Mouse (Mus musculus) gastrocnemius, postnatal 36 days (tissue): Measurements from ENCODE around the gene Lekr1. TPM values are rescaled to one million over a fixed set of nuclear protein-coding genes. Genes with fewer than 3 reads are reported as not detected.

ENCODE experiments used
- DNase-seq, 2 experiments: peaks; one replicate each; pipeline ENCODE4 v3.0.0; 2022
- intact Hi-C: fragments of 180-260 bp; cut with DNase I; formaldehyde crosslinking; loops from one replicate; pipeline ENCODE4 v1.15.1; 2025
- long read RNA-seq, 2 experiments: library from polyadenylated mRNA; stranded (forward); transcript quantifications; one replicate each; pipeline ENCODE4 v2.0.0; 2021
- total RNA-seq, 2 experiments: library from RNA; stranded (reverse); gene quantifications; 2 replicates each; pipeline ENCODE4 v1.2.3; 2021

Lekr1 gene
- total RNA-seq = under 1 TPM; 0.35 to 0.48 TPM
- long read RNA-seq, experiment 1 = 0 reads
- long read RNA-seq, experiment 2, partial matches to known transcripts = 0 of 1 reads
- long read RNA-seq, experiment 2, other reads (novel, unspliced or antisense) = 1 of 1 reads

- intact Hi-C loops = loop anchor here (10.0 kb wide), 1 partner anchor 189 kb away; no protein-coding TSS in a partner anchor
- DNase-seq = peak; percentile 79 to 80
Measured at GRCm38 (mm10) chr3:65665977-65666766, at the start of gene Lekr1. Lekr1 (plus strand) TSS chr3:65666228.

DNA sequence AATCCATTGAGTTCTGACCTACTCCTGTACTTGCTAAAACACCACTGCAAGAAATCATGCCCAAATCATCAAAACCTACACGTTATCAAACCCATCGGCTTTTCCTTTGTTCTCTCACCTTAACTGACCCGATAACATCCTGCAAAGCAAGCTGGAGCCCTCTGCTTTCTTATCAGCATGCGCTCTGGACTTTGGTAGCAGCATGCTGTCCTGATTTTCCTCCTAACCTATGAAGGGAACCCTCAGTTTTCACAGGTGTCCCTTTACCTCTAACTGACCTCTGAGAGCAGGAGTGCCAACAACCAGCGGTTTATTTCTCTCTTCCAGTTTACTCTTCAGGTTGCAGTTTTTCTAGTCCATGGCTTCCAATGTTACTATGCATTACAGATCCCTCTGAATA, 48.5 kb upstream of the Lekr1 start:
- no peak for DNase-seq
- intact Hi-C loops = no loop called here

- no peak for DNase-seq
- intact Hi-C loops = no loop called here
Measured at GRCm38 (mm10) chr3:65619340-65619739, 46.7 kb upstream of the Lekr1 start.

DNA sequence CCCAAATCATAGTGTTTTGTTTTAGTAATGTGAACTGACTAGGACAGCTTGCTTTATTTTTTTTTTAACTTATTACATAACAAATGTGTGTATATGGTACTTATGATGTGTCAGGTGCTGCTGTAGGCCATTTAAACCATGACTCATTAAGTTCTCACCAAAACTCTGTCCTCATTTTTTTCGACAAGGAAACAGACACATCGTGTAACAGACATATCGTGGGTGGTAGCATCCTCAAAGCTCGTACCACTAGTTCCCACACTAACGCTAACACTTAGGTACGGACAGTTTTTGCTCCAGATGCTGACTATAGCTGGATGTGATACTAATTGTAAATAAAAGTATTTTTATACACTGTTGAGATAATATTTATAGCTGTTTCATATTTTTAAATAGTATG, 43.0 kb upstream of the Lekr1 start:
- DNase-seq = no peak
- intact Hi-C loops = no loop called here

GRCm38 (mm10) chr3:65625496-65626289, 40.3 kb upstream of the Lekr1 start:
- intact Hi-C loops = no loop called here
- no peak for DNase-seq

GRCm38 (mm10) chr3:65626290-65626914, 39.6 kb upstream of the Lekr1 start:
- DNase-seq = no peak
- intact Hi-C loops = no loop called here

DNA sequence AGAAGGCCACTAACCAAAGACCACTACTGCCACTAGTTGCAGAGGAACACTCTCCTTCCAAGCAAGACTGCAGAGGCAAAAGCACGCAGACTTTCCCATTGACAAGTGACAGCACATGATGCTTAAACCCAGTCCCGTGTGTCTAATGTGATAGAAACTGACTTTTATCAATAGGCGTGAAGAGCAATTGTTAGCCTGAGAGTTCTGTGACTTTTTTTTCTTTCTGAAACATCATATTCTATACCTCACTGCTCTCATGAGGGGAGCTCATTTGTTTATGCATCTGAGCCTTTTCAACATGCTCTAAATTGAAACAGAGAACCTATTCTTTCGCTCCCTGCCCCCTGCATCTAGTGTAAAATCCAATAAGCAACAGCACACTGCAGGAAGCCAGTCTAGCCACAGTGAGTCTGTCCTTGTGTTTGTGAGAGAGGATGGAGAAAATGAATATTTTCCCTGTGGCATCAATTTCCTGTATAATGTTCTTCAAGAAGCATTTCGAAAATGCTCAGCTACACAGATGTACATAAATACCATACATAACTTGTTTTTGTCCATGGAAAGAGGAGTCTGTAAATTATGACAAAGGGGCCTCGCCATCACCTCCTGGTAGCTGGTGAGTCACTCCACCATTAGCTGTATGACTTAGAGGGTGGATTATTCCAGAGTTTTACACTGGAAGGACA, 38.9 kb upstream of the Lekr1 start:
- intact Hi-C loops = no loop called here
- no peak for DNase-seq

- intact Hi-C loops = no loop called here
Measured at GRCm38 (mm10) chr3:65627707-65628028, 38.4 kb upstream of the Lekr1 start.

DNA sequence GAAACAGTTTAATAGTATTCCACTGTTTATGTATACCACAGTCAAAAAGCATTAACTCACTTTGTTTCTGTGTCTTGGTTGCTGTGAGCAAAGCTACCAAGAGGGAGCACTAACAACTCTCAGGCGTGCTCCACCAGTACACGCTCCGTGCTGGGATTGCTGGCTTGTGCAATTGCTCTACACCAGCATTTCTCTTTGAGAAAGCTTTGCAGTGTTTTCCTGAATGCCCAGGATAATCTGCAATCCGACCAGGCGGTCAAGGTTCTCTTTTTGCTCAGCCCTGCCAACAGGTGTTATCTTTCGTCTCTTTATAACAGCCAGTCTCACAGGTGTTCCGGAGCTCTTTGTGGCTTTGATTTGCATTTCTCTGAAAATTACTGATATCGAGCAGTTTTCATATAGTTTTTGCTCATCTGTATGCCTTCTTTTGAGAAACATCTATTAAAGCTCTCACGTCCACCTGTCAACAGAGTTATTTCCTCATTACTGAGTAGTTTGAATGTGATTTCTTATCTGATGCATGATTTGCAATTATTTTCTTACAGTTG, 36.4 kb upstream of the Lekr1 start:
- no peak for DNase-seq
- intact Hi-C loops = no loop called here

More at GRCm38 (mm10) chr3:65627707-65628028, 38.4 kb upstream of the Lekr1 start:
- no peak for DNase-seq

DNA sequence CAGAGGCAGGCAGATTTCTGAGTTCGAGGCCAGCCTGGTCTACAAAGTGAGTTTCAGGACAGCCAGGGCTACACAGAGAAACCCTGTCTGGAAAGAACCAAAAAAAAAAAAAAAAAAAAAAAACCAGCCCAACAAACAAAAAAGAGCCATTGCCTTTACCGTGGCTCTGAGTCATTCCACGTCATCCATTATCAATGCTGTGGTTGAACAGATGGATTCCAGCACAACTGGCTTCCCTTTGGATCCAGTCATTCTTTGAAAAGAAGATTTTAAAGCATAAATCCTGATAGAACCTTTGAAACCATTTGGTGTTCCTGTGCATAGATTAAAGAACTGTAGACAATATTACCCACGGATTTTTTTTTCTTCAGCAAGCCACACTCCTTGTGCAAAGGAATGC, 32.4 kb upstream of the Lekr1 start:
- intact Hi-C loops = no loop called here
- DNase-seq = no peak

DNA sequence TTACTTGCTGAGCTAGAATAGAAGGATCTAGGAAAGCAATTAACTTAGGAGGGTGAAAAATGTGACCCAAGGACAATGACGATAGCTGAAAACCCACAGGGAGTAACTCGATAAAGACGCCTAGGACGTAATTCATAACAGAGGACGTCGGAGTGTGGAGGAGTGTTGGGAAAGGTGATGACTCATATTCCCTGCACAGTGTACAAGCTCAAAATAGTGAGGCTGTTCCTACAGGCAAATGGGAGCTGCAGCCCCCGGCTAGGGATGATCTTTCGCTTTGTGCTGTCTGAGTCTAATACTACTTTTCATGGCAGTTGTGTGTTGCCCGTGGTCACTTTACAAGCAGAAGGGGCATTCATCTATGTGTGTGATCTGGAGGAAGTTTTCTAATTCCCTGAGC, 30.0 kb upstream of the Lekr1 start:
- intact Hi-C loops = no loop called here
- DNase-seq = no peak

DNA sequence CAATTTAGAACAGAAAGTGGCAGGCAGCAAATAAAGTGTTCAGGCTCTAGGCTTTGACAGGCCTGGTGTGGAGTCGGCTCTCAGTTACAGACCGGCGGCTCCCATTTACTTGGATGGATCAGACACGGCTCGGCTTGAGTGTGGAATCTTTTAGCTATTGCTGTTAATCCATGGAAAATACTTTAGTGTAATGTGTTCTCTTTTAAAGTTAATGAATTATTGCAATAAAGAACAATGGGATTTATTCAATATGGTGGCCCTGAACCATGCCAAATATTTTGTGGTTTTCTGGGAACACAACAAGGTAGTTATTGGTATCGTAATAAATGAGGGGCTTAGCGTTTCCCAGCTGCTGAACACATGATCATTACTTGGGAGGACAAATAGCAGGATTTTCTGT, 28.7 kb upstream of the Lekr1 start:
- no peak for DNase-seq
- intact Hi-C loops = no loop called here

DNA sequence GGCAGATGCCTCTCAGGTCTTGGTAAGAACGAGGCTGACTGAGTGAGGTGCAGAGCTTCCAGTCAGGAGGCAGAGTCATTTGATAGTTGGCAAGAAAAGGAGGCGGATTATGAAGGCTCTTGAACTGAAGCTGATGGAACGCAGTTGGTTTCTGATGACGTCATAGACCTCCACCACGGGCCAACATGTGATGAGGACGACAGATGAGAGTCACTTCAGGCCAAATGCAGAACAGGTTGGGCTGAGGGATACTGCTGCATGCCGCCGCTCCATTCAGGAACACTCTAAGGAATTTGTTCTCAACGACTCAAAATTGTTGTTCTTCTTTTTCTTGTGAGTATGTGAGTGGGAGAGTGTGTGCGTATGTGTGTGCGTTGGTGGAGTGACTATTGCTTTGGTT, 27.1 kb upstream of the Lekr1 start:
- no peak for DNase-seq
- intact Hi-C loops = no loop called here

DNA sequence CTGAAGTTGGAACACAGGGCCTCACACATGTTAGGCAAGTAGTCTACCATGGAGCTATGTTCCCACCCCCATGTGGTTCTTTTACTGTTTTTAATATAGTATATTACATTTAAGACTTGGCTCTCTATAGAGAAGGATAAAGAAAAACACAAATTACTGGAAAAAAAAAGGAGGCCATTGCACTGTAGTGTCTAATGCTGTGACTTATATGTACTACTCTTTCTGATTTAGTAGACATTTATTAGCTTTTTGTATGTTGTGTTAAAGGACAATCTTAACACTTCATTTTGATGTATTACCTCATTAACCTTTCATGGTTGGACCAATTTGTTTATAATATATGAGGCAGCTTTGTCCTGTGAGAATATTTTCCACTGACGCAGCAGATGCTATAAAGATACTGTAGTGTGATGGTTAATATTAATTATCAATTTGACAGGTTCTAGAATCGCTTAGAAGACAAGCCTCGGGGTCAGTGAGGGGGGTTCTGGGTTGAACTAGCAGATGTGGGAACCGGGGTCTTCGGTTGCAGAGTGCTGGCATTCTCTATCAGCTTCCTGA, 26.5 kb upstream of the Lekr1 start:
- DNase-seq = no peak
- intact Hi-C loops = no loop called here

DNA sequence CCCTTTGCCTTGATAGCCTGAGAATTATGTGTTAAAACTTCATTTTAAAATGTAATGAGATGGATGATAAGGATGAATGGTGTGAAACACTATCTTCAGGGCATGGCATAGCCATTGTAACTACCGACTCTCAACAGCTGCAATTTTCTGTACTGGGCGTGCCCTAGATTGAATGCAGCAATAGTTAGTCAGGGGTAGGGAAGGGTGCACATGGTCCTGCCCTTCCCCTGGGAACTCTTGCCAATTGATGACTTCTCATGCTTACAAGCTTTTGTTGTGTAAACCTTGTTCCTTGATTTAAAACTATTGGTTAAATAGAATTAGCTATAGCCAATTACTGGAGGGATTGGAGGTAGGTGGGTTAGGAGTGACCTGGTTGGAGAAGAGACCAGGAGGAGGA, 23.1 kb upstream of the Lekr1 start:
- intact Hi-C loops = no loop called here

GRCm38 (mm10) chr3:65643654-65644053, 22.4 kb upstream of the Lekr1 start:
- DNase-seq = no peak
- intact Hi-C loops = no loop called here

More for the DNA sequence above, 23.1 kb upstream of the Lekr1 start:
- no peak for DNase-seq

- intact Hi-C loops = no loop called here
- no peak for DNase-seq
Measured at GRCm38 (mm10) chr3:65647592-65647991, 18.4 kb upstream of the Lekr1 start.

- DNase-seq = no peak
- intact Hi-C loops = no loop called here
Measured at GRCm38 (mm10) chr3:65648913-65649312, 17.1 kb upstream of the Lekr1 start.

- intact Hi-C loops = no loop called here
- no peak for DNase-seq
Measured at GRCm38 (mm10) chr3:65650156-65650815, 15.7 kb upstream of the Lekr1 start.
